Mouse (Mus musculus) liver, adult 2 months (tissue): ENCODE data around the gene Tnfrsf14.

ENCODE experiments used
- CTCF ChIP-seq: fragments of 200-500 bp; IDR thresholded peaks from 2 replicates; pipeline ENCODE4 v1.5.1; 2011; ENCODE audit warnings: low read depth, low read length, control low read depth
- POLR2A ChIP-seq: fragments of 200-500 bp; IDR thresholded peaks from 2 replicates; pipeline ENCODE4 v1.6.1; 2011; ENCODE audit warnings: low read length, control low read depth; ENCODE audit not compliant: insufficient read depth; ENCODE audit errors: extremely low read depth

GRCm38 (mm10) chr4:154958171-154958570 is 29.8 kb upstream of the Tnfrsf14 start:
- TF ChIP-seq CTCF (no peak), POLR2A (no peak)
